Mouse (Mus musculus) stomach, embryonic 14.5 days (tissue): ENCODE results near the gene Tox2. TPM values are rescaled to one million over a fixed set of nuclear protein-coding genes. Genes with fewer than 3 reads are reported as not detected.

Experiments used
- ATAC-seq: fragments of 200-750 bp; cut with Nextera tagmentation; 2 replicates; pipeline ENCODE4 v1.8.0; 2017; ENCODE audit warnings: low read depth, moderate TSS enrichment; ENCODE audit not compliant: insufficient number of reproducible peaks, insufficient read depth, low FRiP score
- H3K27ac ChIP-seq: fragments of 300-500 bp; sonication (generic); 2 replicates; pipeline ENCODE4 v1.5.1; 2014; ENCODE audit warnings: mild to moderate bottlenecking, low read length, moderate library complexity, mixed read lengths
- H3K27me3 ChIP-seq: fragments of 300-500 bp; sonication (generic); 2 replicates; pipeline ENCODE4 v1.6.1; 2014; ENCODE audit warnings: low read length, control low read depth, mixed read lengths; ENCODE audit not compliant: control insufficient read depth, insufficient read depth
- H3K36me3 ChIP-seq: fragments of 300-500 bp; sonication (generic); 2 replicates; pipeline ENCODE4 v1.6.1; 2014; ENCODE audit warnings: mild to moderate bottlenecking, control low read depth, low read length, moderate library complexity, mixed read lengths; ENCODE audit not compliant: control insufficient read depth, insufficient read depth
- H3K4me1 ChIP-seq: fragments of 300-500 bp; sonication (generic); 2 replicates; pipeline ENCODE4 v1.6.1; 2014; ENCODE audit warnings: low read length, control low read depth, mixed read lengths; ENCODE audit not compliant: control insufficient read depth, insufficient read depth
- H3K4me2 ChIP-seq: fragments of 300-500 bp; sonication (generic); replicated peaks from 2 replicates; pipeline ENCODE4 v1.6.1; 2014; ENCODE audit warnings: low read depth, low read length, control low read depth
- H3K4me3 ChIP-seq: fragments of 300-500 bp; sonication (generic); 2 replicates; pipeline ENCODE4 v1.5.1; 2014; ENCODE audit warnings: low read depth, low read length, control low read depth
- H3K9ac ChIP-seq: fragments of 300-500 bp; sonication (generic); replicated peaks from 2 replicates; pipeline ENCODE4 v1.6.1; 2014; ENCODE audit warnings: low read depth, mild to moderate bottlenecking, control low read depth, low read length, moderate library complexity, mixed read lengths
- H3K9me3 ChIP-seq: fragments of 300-500 bp; sonication (generic); 2 replicates; pipeline ENCODE4 v1.6.1; 2016; ENCODE audit warnings: low read depth, low read length, control low read depth; ENCODE audit not compliant: control insufficient read depth
- WGBS: fragments of 180-500 bp; shearing (Covaris S2); extraction: QIAGEN DNeasy Blood & Tissue Kit; methylation state at CpG from one replicate; pipeline ENCODE4 v1.1.7; 2014; 5-methylcytosine and 5-hydroxymethylcytosine counted together
- polyA plus RNA-seq: library from polyadenylated mRNA; unstranded; fragments of >200 nt; fragmentation: Nextera tagmentation; extraction: Ambion mirVana; gene quantifications from 2 replicates; pipeline ENCODE4 v1.2.1, GENCODE M21; 2014

The Tox2 gene
- polyA plus RNA-seq, 1 experiment from 2014 or later, result 7.1 TPM

DNA sequence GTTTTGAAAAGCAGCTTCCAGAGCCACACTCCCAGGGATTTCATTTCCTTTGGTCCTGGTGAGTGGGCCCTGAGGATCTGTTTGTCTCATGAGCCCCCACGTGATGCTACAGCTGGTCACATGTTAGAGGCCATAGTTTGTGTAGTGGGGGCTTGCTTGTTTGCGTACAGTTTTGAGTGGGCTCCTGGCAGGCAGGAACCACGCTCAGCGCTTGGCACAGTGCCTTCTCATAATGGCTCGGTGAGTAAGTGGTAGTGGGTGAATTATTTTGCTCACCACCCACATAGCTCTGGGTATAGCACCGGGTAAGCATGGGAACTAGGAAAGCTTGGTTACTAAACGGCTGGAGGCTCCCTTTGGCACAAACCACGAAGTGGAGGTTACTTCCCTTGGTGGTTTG, 6.2 kb downstream of the Tox2 start:
- H3K4me2 ChIP-seq, result no peak overlapping the region
- no peak overlapping the region for H3K9ac ChIP-seq
- no peaks in the 10 kb centered on the region for H3K36me3 ChIP-seq
- H3K27me3 ChIP-seq, result peaks cover 5% of the 10 kb centered on the region; the same call in 1 of the 2 replicates
- no peak overlapping the region for H3K27ac ChIP-seq
- no peaks in the 10 kb centered on the region for H3K9me3 ChIP-seq
- no peak overlapping the region for H3K4me3 ChIP-seq
- WGBS, result 75% methylated on average over 8 of the region's 8 CpGs
- H3K4me1 ChIP-seq, result 0 out of 2 replicates have a peak, but pooled peaks cover 2% of the 10 kb centered on the region
- no peak for ATAC-seq

GRCm38 (mm10) chr2:163213085-163213484, 10.2 kb downstream of the Tox2 start:
- Histone ChIP-seq H3K9me3 (no peaks in the 10 kb centered on the region), H3K4me1 (no peaks in the 10 kb centered on the region)
- no peak for ATAC-seq

DNA sequence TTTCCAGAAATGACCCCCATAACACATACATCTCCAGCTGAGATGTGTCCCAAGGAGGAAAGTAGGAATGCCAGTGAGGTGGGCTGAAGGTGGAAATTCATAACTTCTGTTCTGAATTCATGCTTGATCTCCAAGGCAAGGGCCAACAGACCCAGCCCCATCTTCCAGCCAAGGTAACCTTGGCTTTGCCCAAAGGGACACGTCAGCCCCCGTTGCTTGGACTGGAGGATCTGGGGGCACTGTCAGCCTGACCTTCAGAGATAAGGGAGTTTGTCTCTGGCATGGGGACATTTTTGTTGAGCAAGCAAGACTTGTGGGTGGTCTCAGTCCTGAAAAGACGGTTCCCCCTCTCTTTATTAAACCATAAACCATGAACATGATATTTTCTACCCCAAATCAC, 15.2 kb downstream of the Tox2 start:
- Histone ChIP-seq H3K4me1 (no peaks in the 10 kb centered on the region), H3K36me3 (no peaks in the 10 kb centered on the region), H3K4me3 (no peak overlapping the region), H3K27me3 (no peaks in the 10 kb centered on the region), H3K4me2 (no peak overlapping the region), H3K9ac (no peak overlapping the region), H3K27ac (no peak overlapping the region), H3K9me3 (no peaks in the 10 kb centered on the region)
- 56% methylated on average over 3 of the region's 3 CpGs for WGBS
- ATAC-seq, result no peak

More at GRCm38 (mm10) chr2:163213085-163213484, 10.2 kb downstream of the Tox2 start:
- H3K9ac ChIP-seq, result no peak overlapping the region
- no peak overlapping the region for H3K27ac ChIP-seq
- no peak overlapping the region for H3K4me2 ChIP-seq
- no peaks in the 10 kb centered on the region for H3K36me3 ChIP-seq
- H3K27me3 ChIP-seq, result no peaks in the 10 kb centered on the region
- no peak overlapping the region for H3K4me3 ChIP-seq
- 24% methylated on average over 3 of the region's 3 CpGs for WGBS

DNA sequence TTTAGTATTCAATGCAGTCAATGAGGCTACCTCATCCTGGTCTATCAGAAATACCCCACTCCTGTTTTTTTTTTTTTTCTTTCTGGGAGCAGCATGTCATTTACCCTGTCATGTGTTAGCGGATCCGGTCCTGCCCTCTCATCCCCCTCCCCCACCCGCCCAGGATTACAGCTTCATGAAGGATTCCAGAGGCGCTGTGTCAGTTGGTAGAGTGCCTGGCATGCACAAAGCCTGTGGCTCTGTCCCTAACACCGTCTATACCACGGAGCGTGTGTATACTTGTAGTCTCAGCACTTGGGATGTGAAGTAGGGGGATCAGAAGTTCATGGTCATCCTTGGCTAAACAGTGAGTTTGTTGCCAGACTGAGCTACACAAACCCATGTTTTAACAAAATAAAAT, 15.6 kb downstream of the Tox2 start:
- WGBS, result 60% methylated on average over 7 of the region's 7 CpGs
- Histone ChIP-seq H3K27me3 (no peaks in the 10 kb centered on the region), H3K9me3 (no peaks in the 10 kb centered on the region)

GRCm38 (mm10) chr2:163219447-163219846, 16.5 kb downstream of the Tox2 start:
- Histone ChIP-seq H3K27me3 (no peaks in the 10 kb centered on the region), H3K4me1 (no peaks in the 10 kb centered on the region), H3K36me3 (no peaks in the 10 kb centered on the region), H3K27ac (no peak overlapping the region), H3K9ac (no peak overlapping the region), H3K4me2 (no peak overlapping the region), H3K4me3 (no peak overlapping the region), H3K9me3 (no peaks in the 10 kb centered on the region)
- ATAC-seq, result no peak
- 44% methylated on average over 5 of the region's 5 CpGs for WGBS

More for the DNA sequence above, 15.6 kb downstream of the Tox2 start:
- ATAC-seq, result no peak
- no peak overlapping the region for H3K4me2 ChIP-seq
- no peaks in the 10 kb centered on the region for H3K4me1 ChIP-seq
- no peaks in the 10 kb centered on the region for H3K36me3 ChIP-seq
- no peak overlapping the region for H3K4me3 ChIP-seq
- no peak overlapping the region for H3K27ac ChIP-seq
- no peak overlapping the region for H3K9ac ChIP-seq

DNA sequence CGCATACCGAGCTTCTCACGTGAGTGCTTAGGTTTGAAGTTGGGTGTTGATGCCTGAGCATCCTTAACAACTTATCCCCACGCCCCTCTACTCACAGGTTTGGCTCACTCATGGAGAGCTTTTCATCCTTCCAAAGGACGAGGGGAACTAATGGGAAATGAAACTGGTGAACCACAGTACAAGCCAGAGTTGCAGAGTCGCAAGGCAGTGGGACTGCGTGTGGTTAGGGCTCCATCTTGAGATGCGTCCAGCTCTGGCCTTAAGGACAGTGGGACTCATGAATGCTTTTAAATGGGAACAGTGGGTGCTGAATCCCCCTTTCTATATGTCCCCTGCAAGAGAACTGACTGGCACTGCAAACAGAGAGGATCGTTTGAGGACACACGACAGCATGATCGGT, 17.8 kb downstream of the Tox2 start:
- no peaks in the 10 kb centered on the region for H3K36me3 ChIP-seq
- no peaks in the 10 kb centered on the region for H3K4me1 ChIP-seq
- H3K27me3 ChIP-seq, result no peaks in the 10 kb centered on the region
- H3K9ac ChIP-seq, result no peak overlapping the region
- no peak overlapping the region for H3K4me3 ChIP-seq
- 91% methylated on average over 11 of the region's 11 CpGs for WGBS
- no peak for ATAC-seq
- H3K27ac ChIP-seq, result no peak overlapping the region
- H3K9me3 ChIP-seq, result no peaks in the 10 kb centered on the region
- H3K4me2 ChIP-seq, result no peak overlapping the region

DNA sequence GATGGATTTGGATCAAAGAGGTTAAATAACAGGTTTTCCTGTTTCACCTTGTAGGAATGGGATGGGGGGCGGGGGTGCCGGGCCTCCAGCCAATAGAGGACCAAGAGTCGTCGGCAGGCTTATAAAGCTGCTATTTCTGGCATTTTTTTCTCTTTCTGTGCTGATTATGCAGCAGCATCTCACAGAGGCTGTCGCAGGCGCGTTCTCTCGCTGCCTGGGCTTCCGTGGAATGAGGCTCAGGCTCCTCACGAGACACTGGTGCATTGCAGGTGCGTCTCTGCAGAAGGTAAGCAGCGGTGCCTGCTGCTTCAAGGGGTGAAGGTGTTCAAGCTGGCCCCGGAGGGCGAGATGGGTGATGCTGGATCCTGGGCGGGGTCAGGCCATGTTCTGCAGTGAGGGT, 22.4 kb downstream of the Tox2 start:
- no peaks in the 10 kb centered on the region for H3K4me1 ChIP-seq
- no peak overlapping the region for H3K4me2 ChIP-seq
- no peaks in the 10 kb centered on the region for H3K36me3 ChIP-seq
- H3K9ac ChIP-seq, result no peak overlapping the region
- no peak overlapping the region for H3K4me3 ChIP-seq
- ATAC-seq, result no peak
- H3K27me3 ChIP-seq, result no peaks in the 10 kb centered on the region
- H3K27ac ChIP-seq, result no peak overlapping the region
- 73% methylated on average over 15 of the region's 15 CpGs for WGBS
- H3K9me3 ChIP-seq, result no peaks in the 10 kb centered on the region

- peaks cover 4% of the 10 kb centered on the region; the same call in 1 of the 2 replicates for H3K4me1 ChIP-seq
- no peak for ATAC-seq
- H3K9ac ChIP-seq, result no peak overlapping the region
- WGBS, result 79% methylated on average over 9 of the region's 9 CpGs
- no peak overlapping the region for H3K4me3 ChIP-seq
- no peaks in the 10 kb centered on the region for H3K36me3 ChIP-seq
- H3K27ac ChIP-seq, result no peak overlapping the region
- no peaks in the 10 kb centered on the region for H3K9me3 ChIP-seq
- H3K27me3 ChIP-seq, result no peaks in the 10 kb centered on the region
- no peak overlapping the region for H3K4me2 ChIP-seq
Measured at GRCm38 (mm10) chr2:163229050-163229449, 26.1 kb downstream of the Tox2 start.

DNA sequence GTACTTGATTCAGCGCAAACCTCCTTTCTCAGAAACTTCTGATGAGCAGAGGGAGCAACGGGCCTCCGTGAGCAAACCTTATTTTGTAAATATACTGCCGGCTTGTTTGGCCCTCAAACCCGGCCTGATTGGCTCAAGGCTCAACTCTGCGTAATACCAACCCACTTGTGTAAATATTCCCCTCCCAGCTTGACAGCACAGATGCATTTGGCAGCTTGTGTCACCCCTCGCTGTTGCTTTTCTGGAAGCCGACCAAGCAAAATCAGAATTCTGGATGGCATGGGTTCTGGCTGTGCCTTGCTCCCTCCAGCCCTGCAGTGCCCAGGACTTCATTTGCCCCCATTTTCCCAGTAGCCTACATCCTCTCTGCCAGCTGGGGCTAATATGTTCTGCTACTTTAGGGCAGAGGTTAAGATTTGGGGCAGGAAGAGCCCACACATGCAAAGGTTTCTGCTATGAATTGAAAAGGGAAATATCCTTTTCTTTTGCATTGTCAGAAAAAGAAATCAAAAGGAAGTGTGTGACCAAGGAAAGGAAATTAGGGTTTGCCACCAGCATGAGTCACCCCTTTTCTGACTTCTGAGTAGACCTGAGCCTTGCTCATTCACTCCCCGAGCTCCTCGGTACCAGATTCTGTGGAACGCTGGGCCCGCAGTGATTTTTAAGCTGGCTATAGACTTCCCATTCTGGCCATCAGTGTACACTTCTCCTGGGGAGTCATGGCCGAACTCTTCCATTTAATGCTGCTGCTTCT, 29.0 kb downstream of the Tox2 start:
- no peaks in the 10 kb centered on the region for H3K36me3 ChIP-seq
- peaks cover 4% of the 10 kb centered on the region; the same call in 1 of the 2 replicates for H3K4me1 ChIP-seq
- H3K4me3 ChIP-seq, result no peak overlapping the region
- H3K27ac ChIP-seq, result no peak overlapping the region
- H3K4me2 ChIP-seq, result no peak overlapping the region
- 52% methylated on average over 13 of the region's 13 CpGs for WGBS
- ATAC-seq, result no peak
- H3K9me3 ChIP-seq, result no peaks in the 10 kb centered on the region
- no peak overlapping the region for H3K9ac ChIP-seq
- no peaks in the 10 kb centered on the region for H3K27me3 ChIP-seq
